Mouse (Mus musculus): ENCODE results near the gene Elmo2.

Gene Elmo2

DNA sequence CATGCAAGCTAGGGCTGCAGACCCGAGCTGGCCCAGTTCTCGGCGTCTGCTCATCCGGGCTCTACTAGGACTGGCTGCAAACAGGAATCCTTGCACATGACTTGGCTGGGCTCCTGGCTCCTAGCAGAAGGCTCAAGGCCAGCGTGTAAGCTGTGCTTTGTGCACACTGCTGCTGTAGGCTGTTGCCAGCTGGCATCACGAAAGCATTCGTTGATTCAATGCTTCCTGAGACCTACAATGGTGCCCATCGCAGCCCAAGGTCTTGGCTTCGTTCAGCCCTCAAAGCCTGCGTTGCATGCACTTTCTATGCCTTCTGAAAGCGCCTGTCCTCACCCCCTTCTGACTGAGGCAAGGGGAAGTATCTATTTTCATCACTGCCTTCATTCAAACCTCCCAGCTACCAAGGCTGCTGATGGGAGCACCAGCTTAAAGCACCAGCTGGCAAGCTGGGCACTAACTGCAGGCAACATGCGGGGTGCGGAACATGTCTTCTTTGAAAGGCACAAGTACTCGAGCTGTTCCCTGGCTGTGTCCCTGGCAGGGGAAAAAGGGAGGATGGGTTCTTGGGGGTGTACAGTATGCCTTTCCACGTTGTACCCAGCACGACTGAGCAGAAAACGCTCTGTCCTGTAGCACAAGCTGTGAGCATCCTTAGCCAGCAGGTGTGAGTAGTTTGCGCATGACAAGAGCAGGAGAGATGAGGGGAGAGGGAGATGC is 37.8 kb downstream of the Elmo2 start:
- DNase-seq = peak; percentile 71 to 73

DNA sequence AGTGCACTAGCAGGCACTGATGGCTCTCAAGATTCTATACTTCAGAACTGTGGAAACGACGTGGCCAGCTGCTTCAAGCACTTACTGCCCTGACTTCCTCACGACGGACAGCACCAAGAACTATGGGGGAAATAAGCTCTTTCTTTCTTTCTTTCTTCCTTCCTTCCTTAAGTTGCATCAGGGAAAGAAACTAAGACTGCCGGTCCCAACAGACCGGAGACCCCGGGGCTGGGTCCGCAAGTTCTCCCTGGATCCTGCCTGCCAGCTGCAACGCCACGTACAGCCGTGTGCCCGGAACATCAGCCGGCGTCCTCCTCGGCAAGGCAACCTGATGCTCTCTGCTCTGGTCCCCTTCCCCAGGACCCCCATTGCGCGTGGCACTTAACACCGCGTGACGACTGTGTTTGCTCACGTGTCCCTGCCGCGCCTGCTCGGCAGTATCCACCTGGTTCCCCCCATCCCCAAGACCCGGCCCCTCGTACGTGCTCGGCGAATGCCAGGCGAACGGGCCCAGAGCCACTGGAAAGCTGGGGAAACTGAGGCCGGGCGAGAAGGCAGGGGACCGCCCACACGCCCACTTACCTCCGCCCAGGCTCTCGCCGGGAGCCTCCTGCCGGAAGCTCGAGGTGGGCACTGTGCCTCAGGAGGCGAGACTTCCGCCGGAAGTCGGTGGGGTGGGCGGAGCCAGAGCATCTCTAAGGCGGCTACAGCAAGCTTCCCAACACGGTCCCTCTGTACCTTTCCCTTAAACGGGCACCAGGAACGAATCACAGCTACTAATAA is 38.9 kb downstream of the Elmo2 start, which contains the start of gene Slc35c2:
Gene Slc35c2, minus strand, starts transcription at position 668 of the 783 bp plus-strand sequence.
- peak; percentile 91 to 95 for DNase-seq

DNA sequence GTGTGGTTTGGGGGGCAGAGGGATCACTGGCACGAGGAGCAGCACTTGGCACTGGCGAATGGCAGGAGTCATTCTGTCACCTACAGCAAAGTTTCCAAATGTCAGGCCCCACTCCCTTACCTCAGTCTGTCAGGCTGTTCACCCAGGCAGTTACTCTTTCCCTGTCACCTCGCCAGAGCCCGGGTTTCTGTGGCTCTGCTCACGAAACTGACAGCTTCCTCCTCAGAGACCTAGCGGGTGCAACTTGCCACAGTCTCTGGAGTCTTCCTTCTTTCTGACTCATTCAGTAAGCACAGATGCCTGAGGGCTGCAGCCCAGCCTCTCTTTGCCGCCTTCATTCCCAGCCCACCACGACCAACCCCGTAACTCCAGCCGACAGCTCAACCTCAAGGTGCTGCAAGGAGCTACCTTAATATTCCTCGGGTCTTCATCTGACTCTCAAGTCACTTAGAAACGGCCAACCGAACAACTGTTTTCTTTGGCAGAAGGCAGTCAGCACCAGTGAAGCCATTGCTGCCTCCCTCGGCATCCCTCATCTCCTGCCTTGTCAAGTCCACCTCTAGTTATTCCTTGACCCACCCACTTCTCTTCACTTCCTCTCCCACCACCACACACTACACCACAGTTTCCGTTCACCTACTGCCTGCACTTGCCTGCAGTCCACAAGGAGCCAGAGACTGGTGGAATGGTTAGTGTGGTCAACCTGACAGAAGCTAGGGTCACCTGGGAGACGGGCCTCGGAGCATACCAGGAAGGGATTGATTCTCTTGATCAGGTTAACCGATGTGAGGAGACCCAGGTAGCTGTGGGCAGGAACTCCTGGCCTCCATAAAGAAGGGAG is 39.7 kb downstream of the Elmo2 start:
- DNase-seq = no peak

DNA sequence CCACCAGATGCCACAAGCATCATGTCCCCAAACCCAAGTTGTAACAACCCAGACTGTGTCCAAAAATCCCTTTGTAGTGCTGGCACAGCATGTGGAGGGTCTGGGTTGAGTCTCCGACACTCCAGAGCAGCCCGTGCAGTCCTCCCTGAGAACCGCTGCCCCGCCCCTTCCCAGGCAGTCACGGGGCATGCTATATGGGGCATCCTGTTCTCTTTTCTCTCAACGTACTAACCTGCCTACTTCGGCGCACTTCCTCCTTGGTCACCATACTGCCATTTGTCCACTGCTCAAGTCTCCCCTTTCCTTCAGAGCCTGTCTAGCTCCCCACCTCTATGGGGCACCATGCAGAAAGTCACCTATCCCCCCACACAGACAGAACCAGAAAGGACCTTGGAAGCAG is 40.7 kb downstream of the Elmo2 start:
- DNase-seq = no peak

- DNase-seq = no peak
These were observed 41.2 kb downstream of the Elmo2 start for GRCm38 (mm10) chr2:165285034-165285433.

DNA sequence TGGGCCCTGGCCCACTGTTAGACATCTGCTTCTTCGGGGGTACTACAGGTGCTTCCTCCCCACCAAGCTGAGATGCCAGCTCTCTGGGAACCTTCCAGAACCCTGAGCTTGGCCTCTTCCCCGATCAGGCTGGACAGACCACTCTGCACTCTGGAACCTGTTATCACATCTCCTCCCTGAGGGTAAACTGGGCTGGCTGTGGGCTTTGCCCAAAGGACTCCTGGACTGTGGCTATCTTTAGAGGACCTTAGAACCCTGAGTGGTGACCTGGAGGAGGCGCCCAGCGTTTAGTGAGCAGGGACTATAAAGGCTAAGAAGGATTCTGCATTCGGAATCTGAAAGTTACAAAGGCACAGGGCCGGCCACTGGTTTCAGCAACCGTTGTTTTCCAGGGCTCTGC is 41.9 kb downstream of the Elmo2 start:
- no peak for DNase-seq

DNA sequence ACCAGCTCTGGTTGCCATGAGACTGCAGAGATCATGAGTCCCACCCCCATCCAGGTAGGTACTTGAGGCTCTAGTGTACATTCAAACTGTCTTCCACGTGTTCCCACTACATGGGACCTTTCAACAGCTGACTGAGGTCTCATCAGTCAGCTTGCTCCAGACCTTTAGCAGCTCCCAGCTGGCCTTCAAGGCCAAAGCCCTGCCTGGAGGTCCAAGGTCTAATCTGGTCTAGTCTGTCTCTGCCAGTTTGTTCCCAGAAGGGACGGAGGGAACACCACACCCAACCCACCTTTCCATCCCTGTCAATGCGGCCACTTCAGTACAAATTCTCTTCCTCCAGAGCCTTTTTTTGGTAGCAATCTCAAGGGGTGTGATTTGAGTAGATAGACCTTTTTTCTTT is 42.6 kb downstream of the Elmo2 start:
- peak in 1 of 2 experiments; percentile 44 for DNase-seq

- DNase-seq = no peak
These were observed 44.4 kb downstream of the Elmo2 start for GRCm38 (mm10) chr2:165281779-165282311.

GRCm38 (mm10) chr2:165279351-165279750 is 46.9 kb downstream of the Elmo2 start:
- DNase-seq = no peak

DNA sequence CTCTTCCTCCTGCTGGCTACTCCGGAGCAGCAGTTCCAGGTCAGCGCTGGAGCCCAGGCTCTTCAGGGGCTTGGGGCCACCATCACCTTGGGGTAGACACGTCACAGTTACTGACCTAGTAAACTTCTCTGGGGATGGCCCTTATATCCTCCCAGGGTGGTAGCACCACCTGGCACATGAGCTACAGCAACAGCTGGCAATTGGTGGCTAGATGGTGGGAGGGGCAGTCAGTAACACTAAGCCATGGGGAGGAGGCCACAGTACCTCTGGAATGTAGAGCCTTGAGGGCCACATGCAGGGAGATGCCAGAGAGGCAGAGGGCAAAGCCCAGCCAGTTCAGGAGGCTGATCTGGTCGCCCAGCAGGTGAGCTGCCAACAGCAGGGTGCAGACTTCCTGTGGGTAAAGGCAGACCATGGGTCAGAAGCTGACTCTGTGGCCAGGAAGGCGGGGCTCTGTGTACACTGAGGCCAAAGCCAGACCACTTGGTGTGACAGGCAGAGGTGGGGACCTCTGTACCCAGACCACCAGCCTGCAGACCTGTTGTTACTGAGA is 49.0 kb downstream of the Elmo2 start:
- DNase-seq = peak; percentile 33 to 45

DNA sequence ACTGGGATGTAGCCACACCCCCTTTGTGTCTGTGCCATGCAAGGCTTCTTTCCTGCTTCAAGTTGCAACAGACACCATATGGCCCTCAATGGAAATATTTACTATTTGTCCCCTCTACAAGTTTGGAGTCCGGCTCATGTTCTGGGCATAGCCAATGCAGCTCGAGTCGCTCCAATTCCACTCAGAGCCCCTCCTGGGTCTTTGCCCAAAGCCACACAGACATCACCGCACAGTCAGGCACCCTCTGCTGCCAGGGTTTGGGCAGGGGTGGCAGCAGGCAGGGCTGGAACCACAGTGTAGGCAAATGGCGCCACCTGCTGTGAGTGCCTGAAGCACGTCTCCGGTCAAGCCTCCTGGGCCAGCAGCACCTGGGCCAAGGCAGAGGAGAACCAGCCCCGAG is 50.5 kb downstream of the Elmo2 start:
- peak; percentile 63 to 79 for DNase-seq

DNA sequence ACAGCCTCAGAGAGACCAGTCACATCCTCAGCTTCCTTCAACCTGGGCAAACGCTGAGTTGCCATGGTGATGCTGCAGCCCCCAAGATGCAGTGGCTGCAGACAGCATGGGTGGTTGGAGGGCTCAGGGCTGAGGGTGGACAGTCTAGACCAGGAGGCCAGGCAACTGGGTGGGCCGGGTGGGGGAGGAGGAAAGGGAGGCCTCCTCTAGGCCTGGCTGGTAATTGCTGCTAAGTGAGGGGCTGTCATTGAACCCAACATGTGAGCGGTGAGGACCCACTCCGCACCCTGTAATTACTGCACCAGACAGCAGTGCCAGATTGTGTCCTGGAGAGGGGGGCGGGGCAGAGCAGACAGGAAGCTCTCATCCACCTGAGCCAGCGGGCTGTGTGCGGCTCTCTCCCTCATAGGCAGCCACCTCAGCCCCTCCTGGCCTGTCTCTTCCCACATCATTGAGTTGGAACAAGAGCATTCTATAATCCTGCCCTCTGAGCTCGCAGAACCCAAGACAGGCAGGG is 51.1 kb downstream of the Elmo2 start:
- no peak for DNase-seq

DNA sequence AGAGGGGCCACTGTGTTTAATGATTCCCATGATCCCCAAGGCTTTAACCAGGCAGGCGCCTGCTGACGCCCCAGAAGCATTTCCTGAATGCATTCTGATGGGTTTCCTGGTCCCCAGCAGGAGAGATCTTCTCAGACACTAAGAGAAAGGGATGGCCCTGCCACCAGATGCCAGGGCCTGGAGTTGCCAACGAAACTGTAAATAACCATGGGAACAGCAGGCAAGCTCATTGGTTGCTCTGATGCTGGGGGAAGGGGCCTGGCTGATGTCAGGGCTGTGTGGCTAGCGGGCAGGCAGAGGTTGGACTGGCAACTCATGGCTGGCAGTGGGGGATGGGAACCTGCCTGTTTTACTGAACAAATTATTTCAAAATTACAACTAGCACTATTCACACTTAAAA is 52.7 kb downstream of the Elmo2 start:
- DNase-seq = no peak

- no peak for DNase-seq
These were observed 55.0 kb downstream of the Elmo2 start for GRCm38 (mm10) chr2:165271326-165271725.

DNA sequence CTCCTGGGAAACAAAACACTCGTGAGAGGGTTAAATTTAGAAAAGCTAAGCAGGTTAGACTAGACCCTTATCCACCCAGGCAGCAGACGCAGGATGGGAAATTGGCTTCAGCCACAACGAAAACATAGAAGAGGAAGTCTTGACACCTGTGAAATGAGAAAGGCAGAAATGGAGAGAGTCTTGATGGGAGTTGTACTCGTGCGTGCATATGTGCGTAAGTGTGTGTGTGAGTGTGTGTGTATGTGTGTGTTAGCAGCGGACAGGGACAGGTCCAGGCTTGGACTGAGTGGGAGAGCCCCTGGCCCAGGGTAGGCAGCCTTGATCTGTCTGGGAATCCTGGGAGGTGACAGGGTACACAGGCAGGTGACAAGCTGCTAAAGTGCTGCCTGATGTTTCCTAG is 55.4 kb downstream of the Elmo2 start:
- DNase-seq = no peak

GRCm38 (mm10) chr2:165266739-165267138 is 59.5 kb downstream of the Elmo2 start:
- DNase-seq = no peak

GRCm38 (mm10) chr2:165263861-165264260 is 62.4 kb downstream of the Elmo2 start:
- DNase-seq = no peak

DNA sequence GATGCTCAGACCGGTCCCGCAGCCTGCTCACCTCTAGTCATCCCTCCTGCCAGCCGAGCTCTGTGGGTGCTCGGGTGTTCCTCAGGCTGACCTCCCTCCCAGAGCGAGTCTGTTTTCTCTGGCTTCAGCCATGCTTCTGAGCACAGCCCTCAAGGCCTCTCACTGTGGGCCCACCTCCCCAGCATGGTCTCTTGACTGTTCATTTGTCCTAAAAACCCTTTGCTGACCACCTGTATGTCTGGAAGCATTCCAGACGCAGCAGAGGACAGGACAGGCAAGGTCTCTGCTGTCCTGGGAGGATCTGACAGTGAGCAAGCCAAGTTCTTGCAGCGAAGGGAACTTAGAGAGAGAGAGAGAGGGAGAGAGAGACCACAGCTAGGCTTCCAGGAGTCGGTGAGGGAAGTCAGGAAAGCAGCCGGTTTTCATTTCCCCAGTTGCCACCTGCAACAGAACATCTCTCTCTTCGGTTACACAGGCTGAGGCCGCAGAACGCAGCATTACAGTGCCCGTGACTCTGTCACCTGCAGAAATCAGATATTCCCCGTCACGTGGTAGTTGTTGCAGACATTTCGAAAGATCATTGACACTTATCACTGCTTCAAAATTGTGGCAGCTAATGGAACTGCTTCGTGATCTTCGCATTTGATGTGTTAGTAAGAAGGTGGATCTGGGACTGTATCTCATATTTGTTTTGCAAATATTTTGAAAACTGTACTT is 63.8 kb downstream of the Elmo2 start:
- no peak for DNase-seq

GRCm38 (mm10) chr2:165259859-165260258 is 66.4 kb downstream of the Elmo2 start:
- no peak for DNase-seq

GRCm38 (mm10) chr2:165258321-165258720 is 68.0 kb downstream of the Elmo2 start:
- no peak for DNase-seq

DNA sequence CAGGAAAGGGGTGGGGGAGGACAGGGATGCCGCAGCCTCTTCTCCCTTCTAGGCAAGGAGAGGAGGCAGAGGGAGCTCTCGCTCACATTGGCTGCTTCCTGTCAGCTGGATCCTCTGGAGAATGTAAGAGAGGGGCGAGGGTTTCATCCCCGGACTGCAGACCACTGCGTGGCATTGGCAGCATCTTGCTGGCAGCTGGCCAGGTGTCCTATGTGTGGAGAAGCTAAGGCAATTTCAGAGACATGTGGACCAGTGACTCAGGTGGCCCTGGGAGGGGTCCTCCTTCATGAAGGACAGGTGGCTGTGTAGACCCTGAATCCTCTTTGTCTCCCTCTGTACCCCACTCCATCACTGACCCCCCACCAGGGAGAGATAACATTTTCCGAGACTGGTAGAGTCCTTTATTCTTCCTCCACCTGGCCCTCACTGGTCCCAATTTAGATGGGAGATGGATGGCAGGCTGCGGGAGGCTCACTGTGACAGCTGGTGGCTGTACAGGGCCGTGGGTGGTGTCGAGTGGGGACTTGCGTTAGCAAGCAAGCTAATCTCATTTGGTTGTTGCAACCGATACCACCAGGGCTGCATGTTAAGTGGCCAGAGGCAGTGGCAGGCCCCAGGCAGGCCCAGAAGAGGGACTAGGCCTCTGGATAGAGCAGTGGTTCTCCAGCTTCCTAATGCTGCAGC is 69.0 kb downstream of the Elmo2 start:
- DNase-seq = no peak
